Mouse (Mus musculus): ENCODE results near the gene Moap1. TPM values are rescaled to one million over a fixed set of nuclear protein-coding genes. Genes with fewer than 3 reads are reported as not detected.

Gene Moap1
- total RNA-seq, 2 experiments from 2014 or later = 23.5 to 26.6 TPM

DNA sequence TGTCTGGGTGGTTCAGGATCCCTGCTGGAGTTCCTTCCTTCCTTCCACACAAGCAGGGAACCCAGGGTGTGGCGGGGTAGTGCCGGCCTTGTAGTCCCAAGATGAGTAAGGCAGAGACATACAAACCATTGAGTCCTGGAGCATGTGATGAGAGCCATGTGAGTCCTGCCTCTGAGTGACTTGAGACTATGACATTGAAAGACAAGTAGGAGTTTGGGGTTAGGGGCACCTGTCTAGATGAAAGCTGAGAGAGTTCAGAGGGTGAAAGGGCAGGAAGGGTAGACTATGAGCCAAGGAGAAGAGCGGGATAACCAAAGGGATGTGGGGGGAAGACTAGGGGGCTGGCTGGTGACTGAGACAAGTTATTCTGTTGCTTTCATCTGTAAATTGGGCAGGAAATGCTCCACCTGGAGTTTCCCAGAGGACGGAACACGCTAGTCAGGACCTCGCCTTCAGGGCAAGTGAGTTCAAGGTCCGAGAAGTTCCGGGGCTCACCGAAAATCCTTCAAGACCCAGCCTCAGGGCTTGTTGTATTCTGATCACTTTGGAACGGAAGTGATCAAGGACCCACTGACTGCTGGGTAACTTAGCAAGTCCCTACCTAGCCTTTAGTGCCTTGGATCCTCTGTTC, 36.5 kb downstream of the Moap1 start:
- DNase-seq (ENCODE audit: low spot score in 2 of 2) = no peak

DNA sequence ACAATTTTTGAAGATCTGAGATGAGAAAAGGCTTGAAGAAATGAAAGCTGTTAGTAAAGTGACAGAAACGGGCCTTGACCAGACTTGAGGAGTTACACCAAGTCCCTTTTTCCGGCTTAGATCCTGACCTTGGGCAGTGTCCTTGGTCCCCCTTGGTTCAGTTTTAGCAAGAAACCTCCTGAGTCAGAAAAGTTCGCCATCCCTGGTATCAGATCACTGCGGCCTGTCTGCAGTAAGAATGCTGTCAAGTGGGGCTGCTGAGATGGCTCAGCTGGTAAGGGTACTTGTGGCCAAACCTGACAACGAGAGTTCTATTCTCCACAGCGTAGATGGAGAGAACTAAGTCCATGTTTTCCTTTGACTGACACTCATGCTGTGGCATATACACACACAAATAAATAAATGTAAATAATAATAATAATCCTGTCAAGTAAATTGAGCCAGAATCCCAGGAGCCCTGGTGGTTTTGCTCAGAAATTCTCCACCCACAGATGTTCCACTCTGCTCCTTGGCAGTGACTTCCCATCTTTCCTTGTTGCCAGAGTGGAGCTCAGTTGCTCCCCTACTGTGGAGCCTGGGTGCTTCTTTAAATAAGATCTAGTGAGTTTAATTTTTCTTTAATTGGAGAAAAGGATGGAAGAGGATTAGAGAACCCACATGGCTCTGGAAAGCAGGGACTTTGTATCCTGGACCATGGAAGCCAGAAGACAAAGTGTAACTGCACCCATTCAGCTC, 37.4 kb downstream of the Moap1 start:
- DNase-seq (ENCODE audit: low spot score in 2 of 2) = no peak

DNA sequence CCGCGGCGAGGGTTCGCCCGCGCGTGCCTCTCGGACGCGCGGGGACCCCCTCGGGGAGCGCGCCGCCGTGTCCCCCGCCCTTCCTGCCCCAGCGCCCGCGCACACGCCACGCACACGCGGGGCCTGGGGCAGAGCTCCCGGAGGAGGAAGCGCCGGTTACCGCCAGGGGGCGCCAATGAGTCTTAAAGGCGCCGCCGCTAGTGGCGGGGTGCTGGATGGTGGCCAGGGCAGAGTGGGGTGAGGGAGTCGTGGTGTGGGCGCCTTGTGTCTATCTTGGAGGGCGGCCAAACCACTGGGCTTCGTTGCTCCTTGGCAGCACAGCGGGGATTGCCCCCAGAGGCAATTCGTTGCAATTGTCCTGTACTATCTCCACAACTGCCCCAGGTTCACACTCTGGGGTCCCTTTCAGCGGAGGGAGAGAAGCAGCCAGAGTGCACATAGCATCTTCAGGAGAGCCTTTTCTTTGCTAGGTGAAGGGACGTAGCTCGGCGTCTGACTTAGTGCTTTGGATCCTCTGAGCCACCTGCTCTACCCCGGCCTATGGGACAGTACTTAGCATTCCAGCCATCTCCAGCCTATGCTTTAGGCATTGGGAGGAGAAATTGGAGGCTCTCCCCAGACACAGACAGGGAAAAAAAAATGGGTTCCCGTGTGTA, 38.1 kb downstream of the Moap1 start:
- peak; percentile 84 to 92 for DNase-seq (ENCODE audit: low spot score in 2 of 2)

DNA sequence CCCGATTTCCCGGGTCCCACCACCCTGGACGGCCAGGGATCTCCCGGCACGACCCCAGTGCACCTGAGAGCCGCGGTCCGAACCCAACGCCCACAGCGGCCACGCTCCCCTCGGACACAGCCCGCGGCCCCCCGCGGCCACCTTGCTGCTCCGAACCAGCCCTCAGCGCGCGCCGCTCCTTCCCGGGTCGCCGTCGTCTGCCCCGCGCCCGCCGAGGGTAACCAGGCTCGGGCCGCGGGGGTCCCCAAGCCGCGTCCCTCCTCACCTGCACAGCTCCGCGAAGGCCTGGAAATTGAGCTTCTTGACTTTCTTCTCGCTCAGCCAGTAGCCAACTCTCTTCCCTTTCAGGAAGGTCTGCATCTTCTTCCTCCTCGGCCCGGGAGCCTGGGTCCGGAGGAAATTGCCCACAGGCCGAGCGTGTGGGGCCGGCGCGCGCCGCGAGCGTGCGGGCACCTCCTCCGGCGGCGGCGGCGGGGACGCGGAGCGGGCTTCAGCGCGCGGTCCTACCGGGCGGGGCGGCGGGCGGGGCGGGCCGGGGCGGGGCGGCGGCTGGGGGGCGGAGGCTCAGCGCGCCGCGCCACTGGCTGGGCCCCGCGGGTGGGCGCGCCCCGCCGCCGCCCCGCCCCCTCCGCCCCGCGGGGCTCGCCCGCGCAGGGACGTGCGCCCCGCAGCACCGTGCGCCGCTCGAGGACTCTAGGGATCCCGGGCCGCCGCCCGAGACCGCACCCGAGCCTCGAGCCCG, 38.8 kb downstream of the Moap1 start, which contains the start of gene Itpk1:
Gene Itpk1, minus strand, starts transcription at position 474 of the 742 bp plus-strand sequence.
- DNase-seq (ENCODE audit: low spot score in 2 of 2) = peak; percentile 50 to 51

DNA sequence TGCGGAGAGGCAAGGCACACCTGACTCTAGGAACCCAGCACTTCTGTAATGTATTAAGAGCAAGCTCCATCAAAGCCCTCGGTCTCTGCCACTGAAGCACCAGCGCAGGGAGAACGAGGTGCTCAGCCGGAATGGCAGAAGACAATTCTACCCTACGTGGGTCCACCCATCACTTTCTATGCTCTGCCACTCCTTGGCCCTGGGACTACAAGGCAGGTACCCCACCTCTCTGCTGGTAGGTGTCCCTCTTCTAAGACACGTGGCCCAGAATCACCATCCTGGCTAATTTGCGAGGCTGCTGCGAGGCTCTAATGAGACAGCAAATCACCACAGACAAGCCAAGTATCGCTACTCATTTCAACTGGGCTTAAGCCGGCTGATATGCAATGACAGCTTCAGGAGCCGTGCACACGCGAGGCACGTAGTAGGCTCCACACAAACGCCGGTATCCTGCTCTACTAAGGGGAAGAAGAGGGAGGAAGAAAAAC, 39.5 kb downstream of the Moap1 start:
- no peak for DNase-seq (ENCODE audit: low spot score in 2 of 2)

DNA sequence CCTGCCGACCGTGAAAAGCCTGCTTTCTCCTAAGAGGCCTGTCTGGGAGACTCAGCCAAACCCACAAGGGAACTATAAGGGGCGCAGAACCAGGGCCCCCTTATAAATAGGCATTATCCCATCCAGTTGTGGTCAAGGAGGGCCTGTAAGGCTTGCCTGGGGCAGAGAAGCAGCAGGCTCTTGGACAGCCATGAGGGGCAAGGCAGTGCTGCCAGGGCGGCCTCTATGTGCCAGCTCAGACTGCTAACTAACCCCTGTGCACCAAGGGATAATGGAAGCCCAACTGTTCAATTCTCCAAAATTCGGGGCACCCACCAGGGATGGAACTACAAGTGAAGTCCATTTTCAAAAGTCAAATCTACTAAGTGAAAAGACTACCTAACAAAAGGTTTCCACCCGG, 40.0 kb downstream of the Moap1 start:
- peak in 1 of 2 experiments; percentile 47 for DNase-seq (ENCODE audit: low spot score in 2 of 2)

DNA sequence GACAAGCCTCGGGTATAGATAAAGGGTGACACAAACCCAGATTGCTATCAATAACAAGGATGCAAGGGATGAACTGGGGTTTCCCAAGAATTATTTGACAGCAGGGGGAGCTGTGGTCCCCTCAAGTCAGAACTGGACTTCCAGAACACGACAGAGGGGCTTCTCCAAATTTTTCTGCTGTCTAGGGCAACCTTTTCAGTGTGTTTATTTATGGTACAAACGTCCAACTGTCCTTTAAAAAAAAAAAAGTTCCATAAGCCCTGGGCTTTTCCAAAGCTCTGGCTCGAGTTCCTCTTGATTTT, 40.4 kb downstream of the Moap1 start:
- peak in 1 of 2 experiments; percentile 73 for DNase-seq (ENCODE audit: low spot score in 2 of 2)

DNA sequence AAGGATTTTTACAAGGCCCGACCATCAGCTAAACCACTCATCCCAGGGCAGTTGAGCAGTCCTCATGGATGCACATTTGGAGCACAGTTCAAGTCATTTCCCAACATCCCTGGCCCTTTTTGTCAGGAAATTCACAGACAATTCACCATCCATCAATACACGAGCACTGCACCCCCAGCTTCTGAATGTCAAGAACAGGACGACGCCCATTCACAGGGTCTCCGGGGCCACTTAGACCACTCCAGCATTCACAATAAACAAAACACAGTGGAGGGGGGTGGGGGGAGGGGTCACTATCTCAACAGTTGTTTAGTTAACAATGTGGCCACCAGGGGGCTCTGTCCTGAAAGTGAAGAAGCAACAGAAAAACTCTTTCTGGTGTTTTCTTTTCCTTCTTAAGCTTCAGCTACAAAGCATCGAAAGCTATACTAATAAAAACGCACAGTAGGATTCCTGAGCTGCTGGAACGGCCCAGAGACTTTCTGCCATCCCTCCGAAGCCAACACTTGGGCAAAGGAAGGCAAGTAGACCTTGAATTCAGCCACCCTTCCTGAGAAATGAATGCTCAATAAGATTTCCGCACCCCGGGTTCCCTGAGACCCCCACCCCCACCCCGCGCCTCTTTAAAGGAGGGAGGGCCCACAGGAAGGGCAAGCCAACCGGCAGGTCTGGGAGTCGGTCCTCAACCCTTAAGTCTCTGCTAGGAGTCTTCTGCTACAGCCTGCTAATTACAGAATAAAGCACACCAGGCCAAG, 40.9 kb downstream of the Moap1 start:
- peak in 1 of 2 experiments; percentile 88 for DNase-seq (ENCODE audit: low spot score in 2 of 2)

DNA sequence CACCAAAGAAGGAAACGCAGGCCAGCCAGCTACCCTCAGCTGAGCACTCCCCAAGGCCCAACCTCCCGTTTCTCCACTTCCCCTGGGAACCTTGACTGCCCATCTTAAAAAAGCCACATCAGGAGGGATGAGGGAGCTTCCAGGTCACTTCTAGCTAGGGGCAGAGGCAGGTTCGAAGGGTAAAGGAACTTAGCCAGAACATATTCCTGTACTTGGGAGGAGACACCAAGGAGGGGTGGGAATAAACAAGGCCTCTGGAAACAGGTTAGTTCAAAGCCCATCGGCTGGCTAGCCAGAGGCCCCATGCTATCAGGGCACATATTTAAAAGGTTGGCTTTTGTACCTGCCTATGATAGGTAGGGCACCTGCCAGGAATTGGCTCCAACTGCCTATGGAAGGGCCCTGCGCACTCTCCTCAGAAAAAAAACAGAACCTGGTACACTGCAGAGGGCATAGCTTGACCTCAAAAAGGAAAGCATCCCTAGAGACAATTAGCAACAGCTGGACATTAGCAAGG, 41.7 kb downstream of the Moap1 start:
- DNase-seq (ENCODE audit: low spot score in 2 of 2) = no peak

DNA sequence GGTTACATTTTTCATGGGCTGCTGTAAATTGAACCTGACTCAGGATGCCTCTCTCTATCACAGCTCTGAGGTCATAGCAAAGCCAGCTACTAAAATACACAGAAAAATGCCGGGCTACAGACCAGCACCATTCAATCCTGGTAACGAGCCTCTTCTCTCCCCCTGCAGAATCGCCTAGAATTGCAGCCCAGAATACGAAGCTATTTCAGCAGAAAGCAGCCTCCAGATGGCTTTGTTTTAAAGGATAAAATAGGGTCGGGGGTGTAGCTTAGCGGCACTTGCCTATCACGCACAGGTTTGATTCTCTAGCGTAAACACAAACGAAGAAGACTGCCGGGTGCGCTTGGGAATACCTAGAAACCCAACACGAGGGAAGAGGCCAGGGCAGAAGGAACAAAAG, 43.0 kb downstream of the Moap1 start:
- peak in 1 of 2 experiments; percentile 50 for DNase-seq (ENCODE audit: low spot score in 2 of 2)

DNA sequence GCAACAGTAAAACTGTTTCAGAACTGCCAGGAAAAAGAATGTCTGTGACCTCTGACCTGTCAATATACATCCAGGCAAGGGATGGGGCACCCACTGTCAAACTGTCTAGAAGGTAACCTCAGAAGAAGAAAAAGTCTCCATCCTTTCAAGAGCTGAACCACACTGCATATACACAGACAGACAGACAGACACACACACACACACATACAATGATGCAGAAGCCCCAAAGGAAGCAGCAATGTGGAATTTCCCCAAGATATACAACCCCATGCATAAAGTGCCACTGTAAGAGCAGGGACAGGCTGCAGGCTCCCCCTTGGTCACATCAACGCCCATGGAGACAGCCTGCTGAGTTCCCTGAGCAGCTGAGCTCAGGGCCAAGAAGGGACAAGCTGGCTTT, 44.3 kb downstream of the Moap1 start:
- no peak for DNase-seq (ENCODE audit: low spot score in 2 of 2)

DNA sequence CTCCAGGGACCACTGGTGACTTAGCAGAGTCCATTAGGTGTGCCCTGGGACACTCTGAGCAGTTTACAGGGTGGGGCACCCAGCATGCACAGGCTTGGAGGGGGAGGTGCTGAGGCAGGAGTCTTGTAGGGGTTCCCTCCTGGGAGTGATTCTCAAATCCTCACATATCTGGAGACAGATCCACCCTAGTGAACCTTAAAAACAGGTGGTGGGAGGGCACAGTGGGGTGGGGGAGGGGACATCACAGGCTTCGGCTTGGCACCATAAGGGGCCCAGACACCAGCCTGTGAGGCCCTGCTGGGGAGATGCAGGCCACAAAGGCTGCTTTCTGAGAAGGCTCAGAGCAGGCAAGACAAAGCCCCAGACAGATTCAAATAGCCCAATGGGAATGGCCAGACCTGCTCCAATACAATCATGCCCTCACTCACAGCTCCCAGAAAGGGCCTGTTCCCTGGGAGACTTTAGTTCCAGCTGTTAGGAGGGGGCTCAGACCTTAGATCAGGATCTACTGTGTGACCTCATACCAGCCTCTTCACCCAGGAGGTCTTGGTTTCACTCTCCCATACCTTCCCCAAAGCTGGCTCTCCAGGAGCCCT, 45.3 kb downstream of the Moap1 start:
- DNase-seq (ENCODE audit: low spot score in 2 of 2) = no peak

DNA sequence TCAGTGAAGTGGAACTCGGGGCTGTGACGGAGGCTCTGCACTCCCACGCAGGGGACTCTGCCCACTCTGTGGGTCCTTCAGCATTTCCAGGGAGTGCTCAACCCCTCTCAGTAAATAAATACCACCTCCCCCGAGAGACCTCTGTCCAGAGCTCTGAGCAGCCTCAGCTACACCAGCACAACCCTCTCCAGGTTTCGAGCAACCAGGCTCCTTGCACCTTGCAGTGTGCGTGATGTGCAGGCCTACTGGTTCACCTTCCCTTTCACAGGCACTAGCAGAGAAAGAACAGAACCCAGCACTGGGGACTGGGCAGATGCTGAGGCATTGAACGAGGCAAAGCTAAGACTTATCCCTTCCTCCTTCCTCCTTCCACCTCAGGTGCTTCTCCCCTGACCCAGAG, 46.1 kb downstream of the Moap1 start:
- DNase-seq (ENCODE audit: low spot score in 2 of 2) = no peak

DNA sequence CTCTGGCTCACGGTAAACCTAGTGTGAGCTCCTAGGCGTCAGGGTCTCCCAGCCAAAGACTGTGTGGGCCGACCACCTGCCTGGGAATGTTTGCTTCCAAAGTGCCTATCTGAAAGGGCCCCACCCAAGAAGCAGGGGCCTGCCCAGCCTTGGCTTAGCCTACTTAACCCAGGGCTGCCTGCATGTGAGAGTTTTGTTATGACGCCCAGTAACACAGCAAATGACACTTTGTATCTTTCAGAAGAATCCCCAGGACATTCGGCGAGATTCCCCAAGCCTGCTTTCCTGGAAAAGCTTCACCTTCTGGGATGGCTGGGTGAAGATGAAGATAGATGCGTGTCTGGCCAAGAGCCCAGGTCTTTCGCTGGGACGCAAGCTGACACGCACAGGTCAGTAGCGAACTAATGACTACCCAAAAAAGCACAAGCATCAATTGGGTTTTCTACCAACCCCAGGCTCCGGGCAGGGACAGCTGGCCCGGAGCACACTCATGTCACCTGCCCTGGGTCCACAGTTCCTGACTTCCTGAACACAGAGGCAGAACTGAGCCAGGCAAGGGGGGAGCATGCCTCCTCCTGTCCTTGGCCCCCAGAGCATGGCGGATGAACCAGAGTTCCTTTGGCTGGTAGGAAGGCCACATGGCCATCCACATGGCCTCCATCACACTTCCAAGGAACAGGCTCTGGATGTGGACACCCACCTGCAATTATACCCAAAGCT, 46.7 kb downstream of the Moap1 start:
- DNase-seq (ENCODE audit: low spot score in 2 of 2) = no peak

DNA sequence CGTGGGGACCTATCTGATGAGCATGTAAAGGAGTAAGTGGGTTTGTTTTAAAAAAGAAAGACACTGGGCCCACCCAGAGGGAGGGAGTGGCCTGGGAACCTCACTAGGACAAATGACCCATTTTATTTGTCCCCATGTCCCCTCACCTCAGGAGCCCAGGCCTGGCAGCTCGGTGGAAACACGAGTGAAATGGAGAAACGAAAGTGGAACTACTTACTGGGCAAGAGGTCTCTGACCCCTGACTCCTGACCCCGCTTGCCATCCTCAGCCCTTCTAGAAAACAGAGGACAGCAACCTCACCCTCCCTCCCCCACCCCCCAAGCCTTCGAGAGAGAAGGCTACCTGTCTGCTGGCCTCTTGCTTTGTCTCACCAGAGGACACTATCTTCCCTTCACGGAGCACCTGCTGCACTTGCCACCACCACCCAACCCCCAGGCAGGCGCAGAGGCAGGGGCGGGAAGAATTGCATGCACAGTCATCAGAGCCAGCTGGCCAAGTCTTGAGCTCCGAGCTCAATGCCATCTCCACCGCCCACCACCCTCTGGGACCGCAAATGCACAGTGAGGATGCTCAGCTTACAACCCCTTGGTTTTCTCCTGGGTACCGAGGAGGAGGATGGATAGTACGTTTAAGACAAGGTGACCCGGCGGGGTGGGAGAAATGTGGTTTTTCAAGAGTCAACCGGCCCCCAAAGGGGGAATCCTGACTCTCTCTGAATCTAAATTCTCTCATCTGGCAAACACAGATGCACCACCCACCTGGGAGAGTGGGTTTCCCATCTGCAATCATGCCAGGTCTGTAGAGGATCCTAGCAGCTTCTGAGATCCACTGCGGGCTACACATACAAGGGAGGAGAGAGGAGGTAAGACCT, 47.9 kb downstream of the Moap1 start:
- DNase-seq (ENCODE audit: low spot score in 2 of 2) = peak; percentile 81 to 93
